Mouse (Mus musculus): Measurements from ENCODE around the gene Zfand4.
"Not testable (repeated sequence)": the region's sequence is repeated elsewhere in the genome, so short reads cannot be mapped to it uniquely, and the experiment has no call there.

The Zfand4 gene

DNA sequence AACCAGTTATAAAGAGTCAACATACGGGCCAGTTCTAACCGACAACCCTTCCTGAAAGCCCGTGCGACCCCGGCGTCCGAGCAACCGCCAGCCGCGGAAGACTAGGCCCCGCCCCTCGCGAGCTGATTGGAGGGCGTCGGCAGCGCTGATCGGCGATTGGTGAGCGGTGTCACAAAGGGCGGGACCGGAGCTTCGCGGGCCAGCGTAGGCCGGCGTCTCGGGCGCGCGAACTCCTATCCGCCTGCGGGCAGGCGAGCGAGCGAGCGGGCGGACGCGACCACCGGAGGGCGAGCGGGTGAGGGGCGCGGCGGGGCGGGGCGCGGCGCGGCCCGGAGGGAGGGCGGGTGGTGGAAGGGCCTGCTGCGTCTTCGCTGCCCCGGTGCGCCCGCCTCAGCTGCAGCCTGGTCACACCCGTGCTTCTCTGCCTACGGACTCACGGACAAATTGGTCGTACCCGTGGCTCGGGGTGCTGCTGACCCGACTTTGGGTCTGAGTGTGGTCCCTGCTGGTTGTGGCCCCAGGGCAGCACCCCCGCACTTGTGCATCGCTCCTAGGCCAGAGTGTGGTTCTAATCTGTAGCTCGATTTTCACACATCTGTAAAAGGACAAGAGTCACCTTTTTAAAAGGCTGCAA, at the start of gene Zfand4:
Gene Zfand4, plus strand, starts transcription at position 205 of the 634 bp plus-strand sequence.
- peak; percentile 92 for DNase-seq

DNA sequence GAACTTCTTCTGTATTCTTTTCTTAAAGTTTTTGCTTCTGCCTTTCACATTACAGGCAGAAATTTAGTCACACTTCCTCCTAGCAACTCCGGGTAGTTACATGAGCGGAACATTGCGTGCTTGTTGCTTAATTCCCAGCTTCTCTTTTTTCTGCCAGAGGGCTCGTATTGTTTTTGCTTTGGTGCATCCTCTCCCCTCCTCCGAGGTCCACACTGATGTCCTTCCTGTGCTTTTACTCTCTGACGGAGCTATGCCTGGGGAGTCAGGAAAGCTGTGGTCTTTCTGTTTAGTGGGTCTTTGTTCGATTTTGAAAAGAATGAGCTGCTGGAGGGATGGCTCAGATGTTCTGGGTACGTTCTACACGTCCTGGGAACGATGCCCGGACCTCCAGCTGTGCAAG, 36.3 kb upstream of the Zfand4 start:
- DNase-seq = no peak

DNA sequence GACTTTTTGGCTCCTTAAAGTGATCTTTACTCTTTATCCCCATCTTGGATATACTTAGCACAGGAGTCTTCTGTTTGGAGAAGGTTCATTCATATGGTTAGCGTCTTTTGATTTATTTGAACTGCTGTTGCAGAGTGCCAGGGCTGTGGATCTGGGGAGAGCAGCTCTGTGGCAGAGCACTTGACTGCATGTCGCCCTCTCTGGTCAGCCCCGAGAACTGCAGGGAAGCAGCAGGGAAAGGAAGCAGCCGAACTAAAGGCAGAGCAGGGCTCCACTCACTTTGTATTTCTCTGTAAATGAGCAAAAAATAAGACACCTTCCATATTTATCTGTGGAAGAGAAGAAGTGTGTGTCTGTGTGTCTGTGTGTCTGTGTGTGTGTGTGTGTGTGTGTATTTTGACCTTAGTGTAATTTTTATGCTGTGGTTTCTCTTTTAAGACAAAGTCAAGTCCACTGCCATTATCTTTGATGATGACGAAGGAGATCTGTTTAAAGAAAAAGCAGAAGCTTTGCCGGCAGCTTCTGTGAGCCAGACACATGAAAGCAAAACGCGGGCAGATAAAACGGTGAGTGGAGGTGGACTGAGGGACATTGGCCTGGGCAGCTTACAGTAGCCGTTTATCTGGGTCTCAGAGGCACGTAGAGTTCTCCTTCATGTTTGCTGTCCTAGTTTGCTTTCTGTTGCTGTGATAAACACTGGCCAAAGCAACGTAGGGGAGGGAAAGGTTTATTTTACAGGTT, 35.1 kb upstream of the Zfand4 start:
- peak; percentile 63 for DNase-seq

DNA sequence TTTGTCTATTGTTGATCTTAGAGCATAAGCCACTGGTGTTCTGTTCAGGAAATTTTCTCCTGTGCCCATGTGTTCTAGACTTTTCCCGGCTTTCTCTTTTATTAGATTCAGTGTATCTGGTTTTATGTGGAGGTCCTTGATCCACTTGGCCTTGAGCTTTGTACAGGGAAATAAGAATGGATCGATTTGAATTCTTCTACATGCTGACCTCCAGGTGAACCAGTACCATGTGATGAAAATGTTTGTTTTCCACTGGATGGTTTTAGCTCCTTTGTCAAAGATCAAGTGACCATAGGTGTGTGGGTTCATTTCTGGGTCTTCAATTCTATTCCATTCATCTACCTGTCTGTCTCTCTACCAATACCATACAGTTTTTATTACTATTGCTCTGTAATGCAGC, 29.2 kb upstream of the Zfand4 start:
- not testable (repeated sequence) for DNase-seq

GRCm38 (mm10) chr6:116235336-116235735, 28.7 kb upstream of the Zfand4 start:
- no peak for DNase-seq

DNA sequence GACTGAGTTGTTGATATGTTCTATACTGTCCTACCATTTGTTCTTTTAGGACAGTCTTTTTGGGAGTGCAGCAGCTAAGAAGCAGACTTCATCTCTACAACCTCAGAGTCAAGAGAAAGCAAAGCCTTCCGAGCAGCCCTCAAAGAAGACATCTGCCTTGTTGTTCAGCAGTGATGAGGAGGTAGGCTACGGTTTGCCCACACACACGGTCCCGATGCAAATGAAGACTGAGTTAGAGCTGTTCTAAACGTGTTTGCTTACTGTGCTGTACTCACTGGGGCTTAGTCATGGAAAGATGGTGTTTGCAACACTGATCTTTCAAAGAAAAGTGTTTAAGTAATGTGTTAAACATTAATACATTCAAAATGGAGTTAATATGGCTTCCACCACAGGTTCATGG, 25.9 kb upstream of the Zfand4 start:
- no peak for DNase-seq

- DNase-seq = no peak
Observed at GRCm38 (mm10) chr6:116240371-116240770, 23.7 kb upstream of the Zfand4 start.

GRCm38 (mm10) chr6:116259649-116260048, 4.4 kb upstream of the Zfand4 start:
- DNase-seq = no peak

DNA sequence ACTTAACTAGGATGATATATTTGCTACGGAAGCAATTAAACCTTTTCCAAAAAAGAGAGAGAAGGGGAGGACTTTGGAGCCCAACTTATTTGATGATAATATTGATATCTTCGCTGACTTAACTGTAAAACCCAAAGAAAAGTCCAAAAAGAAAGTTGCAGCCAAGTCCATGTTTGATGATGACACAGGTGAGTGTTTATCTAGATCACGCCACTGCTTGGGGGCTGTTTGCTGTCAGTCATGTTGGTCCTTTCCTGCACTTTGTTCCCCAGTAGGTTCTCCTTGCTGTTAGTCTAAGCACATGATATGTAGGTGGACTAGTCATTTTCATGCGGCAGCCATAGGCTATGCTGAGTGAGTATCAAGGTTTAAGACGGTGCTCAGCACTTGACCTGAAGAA, 3.5 kb upstream of the Zfand4 start:
- DNase-seq = no peak

GRCm38 (mm10) chr6:116262824-116263223, 1.2 kb upstream of the Zfand4 start:
- no peak for DNase-seq

- no peak for DNase-seq
Observed at GRCm38 (mm10) chr6:116264836-116265235, 814 bp downstream of the Zfand4 start.

DNA sequence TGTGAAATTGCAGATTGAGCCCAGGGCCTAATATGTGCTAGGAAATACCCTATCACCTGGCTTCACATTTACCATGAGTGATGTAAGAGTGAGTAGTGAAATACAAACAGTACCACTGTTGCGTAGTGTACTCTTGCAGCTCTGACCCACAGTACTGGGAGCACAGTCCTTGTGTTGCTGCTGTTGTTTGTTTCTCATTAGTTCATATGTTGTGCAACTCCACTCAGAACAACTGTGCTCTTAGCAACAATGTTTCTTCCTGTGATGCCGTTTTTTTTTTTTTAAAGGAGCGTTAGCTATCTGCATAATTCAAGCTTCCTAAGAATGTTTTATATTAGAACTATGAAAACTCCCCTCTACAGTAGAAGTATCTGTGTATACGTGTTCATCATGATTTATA, 1.6 kb downstream of the Zfand4 start:
- DNase-seq = no peak

- DNase-seq = no peak
Observed at GRCm38 (mm10) chr6:116266273-116267109, 2.5 kb downstream of the Zfand4 start.

DNA sequence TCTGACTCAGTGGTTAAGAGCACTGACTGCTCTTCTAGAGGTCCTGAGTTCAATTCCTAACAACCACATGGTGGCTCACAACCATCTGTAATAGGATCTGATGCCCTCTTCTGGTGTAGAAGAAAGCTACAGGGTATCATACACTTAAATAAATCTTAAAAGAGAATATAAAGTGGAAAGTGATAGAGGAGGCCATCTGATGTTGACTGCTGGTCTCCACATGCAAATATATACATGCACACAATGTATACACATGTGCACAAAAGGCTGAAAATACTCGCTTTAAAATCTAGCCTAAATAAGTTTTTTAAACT, 3.0 kb downstream of the Zfand4 start:
- no peak for DNase-seq

- DNase-seq = no peak
Observed at GRCm38 (mm10) chr6:116275695-116276094, 11.7 kb downstream of the Zfand4 start.

DNA sequence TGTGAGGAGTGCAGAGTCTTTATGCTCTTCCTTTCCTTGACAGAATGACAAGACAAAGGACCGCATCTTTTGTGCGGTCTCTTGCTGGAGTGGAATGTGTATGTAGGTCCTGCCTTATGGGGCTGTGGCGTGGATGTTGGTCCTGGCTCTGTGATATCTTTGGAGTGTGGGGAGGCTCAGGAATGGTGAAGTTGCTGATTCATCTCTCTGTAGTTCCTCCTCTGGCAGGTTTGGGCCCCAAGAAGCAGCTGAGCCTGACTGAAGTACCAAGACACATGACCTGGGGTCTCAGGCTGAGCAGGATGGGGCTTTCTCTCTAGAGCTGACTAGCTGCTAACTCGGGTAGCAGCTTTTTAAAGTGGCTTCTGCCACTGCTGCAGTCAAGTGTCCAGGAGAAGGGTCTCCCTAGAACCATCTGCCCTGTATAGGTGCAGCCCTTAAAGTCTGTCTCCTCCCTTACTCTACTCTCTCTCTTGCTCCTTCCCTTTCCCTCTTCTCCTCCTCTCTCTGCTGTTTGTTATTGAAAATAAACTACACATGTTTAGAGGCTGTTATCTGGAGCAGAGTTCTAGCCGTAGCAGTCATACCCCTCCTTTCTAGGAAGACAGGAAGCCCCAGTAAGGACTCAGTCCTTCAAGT, 14.8 kb downstream of the Zfand4 start:
- DNase-seq = no peak

DNA sequence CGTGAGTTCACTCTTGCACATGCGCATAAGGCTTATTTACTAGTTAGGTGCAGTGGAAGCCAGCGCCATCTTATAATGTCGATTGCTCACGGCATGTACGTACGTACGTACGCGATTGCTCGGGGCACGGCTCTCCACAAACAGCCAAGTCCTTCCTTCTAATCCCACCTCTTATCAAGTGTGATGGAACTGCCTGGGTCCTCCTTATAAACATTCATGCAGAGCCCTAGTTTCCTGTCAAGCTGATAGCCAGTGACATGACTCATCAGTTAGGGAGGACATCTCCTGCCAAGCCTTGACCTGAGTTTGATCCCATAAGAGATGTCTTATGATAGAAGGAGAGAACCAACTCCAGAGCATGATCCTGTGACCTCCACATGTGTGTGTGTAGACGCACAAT, 17.0 kb downstream of the Zfand4 start:
- no peak for DNase-seq

- no peak for DNase-seq
Observed at GRCm38 (mm10) chr6:116282546-116282945, 18.5 kb downstream of the Zfand4 start.

DNA sequence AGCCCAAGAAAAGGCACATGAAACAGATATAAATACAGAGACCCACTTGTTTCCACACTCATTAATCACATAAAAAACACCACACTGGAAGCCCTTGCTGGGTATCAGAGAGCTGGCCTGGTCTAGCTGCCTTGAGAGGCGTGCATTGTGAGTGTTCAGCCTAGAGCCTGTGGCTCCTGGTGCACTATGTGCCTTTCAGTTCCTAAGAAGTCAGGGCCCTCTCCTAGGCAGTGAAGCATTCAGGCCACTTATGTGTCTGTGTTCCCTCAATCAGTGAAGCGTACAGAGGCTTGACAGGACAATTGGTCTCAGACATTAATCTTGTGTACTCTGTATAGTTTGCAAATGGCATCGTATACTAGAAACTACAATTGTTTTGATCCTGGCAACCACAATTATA, 19.3 kb downstream of the Zfand4 start:
- no peak for DNase-seq

DNA sequence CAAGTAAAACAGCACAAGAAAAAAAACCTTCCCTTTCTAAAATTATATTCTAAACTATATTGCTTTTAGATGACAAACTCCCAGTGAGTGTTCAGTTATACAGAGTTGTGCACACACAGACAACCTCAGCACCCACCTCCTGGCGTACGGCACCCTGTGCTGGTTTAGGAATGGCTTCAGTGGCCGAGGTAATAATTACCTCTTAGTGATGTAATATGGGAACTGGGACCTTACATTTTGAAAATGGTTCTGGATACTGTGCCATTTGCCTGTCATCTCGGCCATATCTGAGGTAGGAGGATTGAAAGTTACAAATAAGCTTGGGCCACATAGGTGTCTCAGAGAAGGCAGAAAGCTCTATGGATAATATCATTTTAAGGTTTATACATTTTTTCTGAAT, 22.3 kb downstream of the Zfand4 start:
- no peak for DNase-seq

- DNase-seq = no peak
Observed at GRCm38 (mm10) chr6:116286870-116287575, 23.0 kb downstream of the Zfand4 start.

DNA sequence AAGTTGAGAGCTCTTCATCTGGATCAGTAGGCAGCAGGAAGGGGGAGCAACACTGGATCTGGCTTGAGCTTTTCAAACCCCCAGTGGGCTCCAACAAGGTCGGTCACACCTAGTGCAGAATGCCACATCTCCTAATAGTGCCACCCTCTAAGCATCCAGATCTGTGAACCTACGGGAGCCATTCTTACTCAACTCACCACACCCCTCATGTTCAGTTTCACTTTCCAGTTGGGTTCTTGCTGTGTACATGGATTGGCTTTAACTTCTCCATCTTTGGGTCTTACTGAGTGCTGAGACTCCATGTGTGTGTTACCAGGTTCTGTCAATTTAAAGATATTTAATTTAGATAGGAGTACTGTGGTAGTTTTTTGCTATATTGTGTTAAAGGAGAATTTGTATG, 47.4 kb downstream of the Zfand4 start:
- no peak for DNase-seq

DNA sequence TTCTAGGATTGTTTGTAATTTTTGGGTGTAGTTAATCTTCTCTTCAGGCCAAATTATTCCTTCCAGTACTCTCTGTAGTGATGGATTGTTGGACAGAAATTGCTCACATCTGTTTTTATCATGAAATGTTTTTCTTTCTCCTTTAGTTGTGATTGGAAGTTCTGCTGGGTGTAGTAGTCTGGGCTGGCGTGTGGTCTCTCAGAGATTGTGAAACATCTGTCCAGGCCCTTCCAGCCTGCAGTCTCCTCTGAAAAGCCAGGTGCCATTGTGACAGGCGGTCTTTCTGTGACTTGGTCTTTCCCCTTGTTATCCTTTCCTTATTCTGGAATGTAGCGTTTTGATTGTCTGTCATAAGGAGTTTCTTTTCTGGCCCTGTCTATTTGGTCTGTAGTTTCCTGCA, 55.2 kb downstream of the Zfand4 start:
- DNase-seq = no peak
